Mouse (Mus musculus): ENCODE data around the gene Eddm3b. TPM values are rescaled to one million over a fixed set of nuclear protein-coding genes. Genes with fewer than 3 reads are reported as not detected.

Gene Eddm3b
- polyA plus RNA-seq, 1 experiment from 2014 or later: 0.07 TPM

DNA sequence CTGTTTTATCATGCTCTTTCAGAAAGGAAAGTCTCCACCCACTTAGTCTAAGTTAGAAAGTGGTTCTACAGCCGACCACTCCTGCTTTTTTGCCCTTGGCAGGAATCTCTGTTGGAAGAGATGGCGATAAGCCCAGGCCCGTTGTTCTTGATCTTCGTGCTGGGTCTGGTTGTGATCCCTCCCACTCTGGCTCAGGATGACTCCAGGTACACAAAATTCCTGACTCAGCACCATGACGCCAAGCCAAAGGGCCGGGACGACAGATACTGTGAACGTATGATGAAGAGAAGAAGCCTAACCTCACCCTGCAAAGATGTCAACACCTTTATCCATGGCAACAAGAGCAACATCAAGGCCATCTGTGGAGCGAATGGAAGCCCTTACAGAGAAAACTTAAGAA is 12.9 kb upstream of the Eddm3b start:
- WGBS (ENCODE audit: insufficient replicate concordance): 73% methylated on average over 9 of the region's 9 CpGs

DNA sequence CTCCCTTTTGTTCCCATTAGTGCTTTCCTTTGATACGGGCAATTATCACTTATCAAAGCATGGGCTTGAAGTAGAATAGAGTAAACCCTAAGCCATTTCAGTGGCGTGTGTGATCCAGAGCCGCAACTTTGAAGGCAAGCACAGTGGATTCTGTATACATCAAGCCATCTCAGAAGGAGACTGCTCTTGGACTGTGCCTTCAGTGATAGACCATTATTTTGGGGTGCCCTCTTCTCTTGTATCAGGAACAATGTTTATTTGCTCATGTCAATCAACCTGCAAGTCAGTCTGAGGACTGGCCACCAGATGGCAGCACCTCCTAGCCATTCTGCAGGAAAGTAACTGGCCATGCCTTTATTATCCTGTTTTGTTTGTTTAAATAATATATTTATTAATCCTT is 11.0 kb upstream of the Eddm3b start:
- TF ChIP-seq CTCF (IDR thresholded peaks at IDR 0.05; ENCODE audit: low read depth) (peak; percentile 93), EP300 (IDR thresholded peaks at IDR 0.05; ENCODE audit: low read depth) (no peak)
- Histone ChIP-seq H3K36me3 (replicated peaks; ENCODE audit: insufficient read depth, low read length) (0 out of 2 replicates have a peak, but pooled peaks cover 3% of the 10 kb centered on the region), H3K27me3 (ENCODE audit: insufficient read depth, low read length) (no peaks in the 10 kb centered on the region), H3K9me3 (ENCODE audit: low read length) (no peaks in the 10 kb centered on the region), H3K4me3 (ENCODE audit: low read depth, low read length) (no peak overlapping the region), H3K9ac (replicated peaks) (no peak overlapping the region), H3K27ac (ENCODE audit: low read depth) (no peak overlapping the region), H3K4me2 (ENCODE audit: low read depth, low read length) (no peak overlapping the region), H3K4me1 (ENCODE audit: insufficient read depth) (peaks cover 3% of the 10 kb centered on the region; the same call in 1 of the 2 replicates)
- DNase-seq (peak; percentile 85), ATAC-seq (no peak)
- 65% methylated on average over 3 of the region's 3 CpGs for WGBS (ENCODE audit: insufficient replicate concordance)

More for the DNA sequence above, 12.9 kb upstream of the Eddm3b start:
- H3K9ac ChIP-seq (replicated peaks): no peak overlapping the region
- no peak for ATAC-seq
- H3K27me3 ChIP-seq (ENCODE audit: insufficient read depth, low read length): no peaks in the 10 kb centered on the region
- DNase-seq: no peak
- H3K9me3 ChIP-seq (ENCODE audit: low read length): no peaks in the 10 kb centered on the region
- H3K4me3 ChIP-seq (ENCODE audit: low read depth, low read length): no peak overlapping the region
- H3K4me2 ChIP-seq (ENCODE audit: low read depth, low read length): no peak overlapping the region
- H3K4me1 ChIP-seq (ENCODE audit: insufficient read depth): no peaks in the 10 kb centered on the region; the same call in 1 of the 2 replicates
- TF ChIP-seq CTCF (IDR thresholded peaks at IDR 0.05; ENCODE audit: low read depth) (no peak), EP300 (IDR thresholded peaks at IDR 0.05; ENCODE audit: low read depth) (no peak)
- H3K27ac ChIP-seq (ENCODE audit: low read depth): no peak overlapping the region
- H3K36me3 ChIP-seq (replicated peaks; ENCODE audit: insufficient read depth, low read length): 0 out of 2 replicates have a peak, but pooled peaks cover 3% of the 10 kb centered on the region

DNA sequence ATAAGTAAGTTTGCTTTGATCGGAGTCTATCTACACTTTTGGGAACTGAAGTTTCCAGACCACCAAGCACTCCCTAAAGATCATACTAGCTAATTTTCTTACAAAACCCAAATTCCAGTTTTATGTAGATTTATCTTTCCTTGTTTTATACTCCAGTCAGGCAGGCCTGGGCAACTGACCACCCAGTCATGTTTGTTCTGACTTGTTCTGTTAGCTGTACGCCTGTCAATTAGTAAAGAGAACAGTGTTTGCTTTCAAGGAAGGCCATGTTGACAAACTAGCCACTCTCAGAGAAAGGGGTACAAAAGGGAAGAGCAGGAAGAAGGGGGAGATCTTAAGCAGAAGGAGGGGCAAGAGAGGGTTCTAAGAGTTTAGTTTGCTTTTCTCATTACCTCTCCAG is 9.9 kb upstream of the Eddm3b start:
- no peaks in the 10 kb centered on the region for H3K9me3 ChIP-seq (ENCODE audit: low read length)
- ATAC-seq: no peak
- H3K4me1 ChIP-seq (ENCODE audit: insufficient read depth): peaks cover 3% of the 10 kb centered on the region; the same call in 1 of the 2 replicates
- no peaks in the 10 kb centered on the region for H3K27me3 ChIP-seq (ENCODE audit: insufficient read depth, low read length)
- DNase-seq: no peak
- no peak overlapping the region for H3K9ac ChIP-seq (replicated peaks)
- TF ChIP-seq CTCF (IDR thresholded peaks at IDR 0.05; ENCODE audit: low read depth) (no peak), EP300 (IDR thresholded peaks at IDR 0.05; ENCODE audit: low read depth) (no peak)
- 0 out of 2 replicates have a peak overlapping the region, but pooled peaks have one; percentile 6 for H3K27ac ChIP-seq (ENCODE audit: low read depth)
- no peak overlapping the region for H3K4me3 ChIP-seq (ENCODE audit: low read depth, low read length)
- 0 out of 2 replicates have a peak, but pooled peaks cover 3% of the 10 kb centered on the region for H3K36me3 ChIP-seq (replicated peaks; ENCODE audit: insufficient read depth, low read length)
- H3K4me2 ChIP-seq (ENCODE audit: low read depth, low read length): no peak overlapping the region
- WGBS (ENCODE audit: insufficient replicate concordance): 67% methylated on average over 2 of the region's 2 CpGs

DNA sequence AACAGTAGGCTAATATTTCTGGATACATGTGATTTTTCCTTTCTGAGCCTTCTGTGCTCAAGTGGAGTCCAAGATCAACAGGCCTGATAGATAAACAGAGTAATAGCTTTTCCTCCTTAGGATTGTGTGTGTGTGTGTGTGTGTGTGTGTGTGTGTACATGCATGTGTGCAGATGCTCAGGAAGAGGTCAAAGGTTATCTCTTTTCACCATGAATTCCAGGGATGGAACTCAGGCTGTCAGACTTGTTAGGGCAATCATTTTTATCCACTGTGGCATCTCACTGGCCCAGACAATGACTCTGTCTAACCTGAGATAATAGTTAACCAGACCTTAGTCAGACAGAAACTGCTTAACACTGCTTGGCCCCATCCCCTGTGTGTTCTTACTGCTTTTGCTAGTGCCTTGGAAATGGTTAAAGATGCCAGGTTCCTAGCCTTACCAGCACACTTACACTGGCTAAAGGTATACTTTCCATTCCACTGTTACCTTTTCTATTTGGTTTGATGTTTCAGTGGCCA is 7.7 kb upstream of the Eddm3b start:
- TF ChIP-seq EP300 (IDR thresholded peaks at IDR 0.05; ENCODE audit: low read depth) (no peak), CTCF (IDR thresholded peaks at IDR 0.05; ENCODE audit: low read depth) (no peak)
- Histone ChIP-seq H3K36me3 (replicated peaks; ENCODE audit: insufficient read depth, low read length) (0 out of 2 replicates have a peak, but pooled peaks cover 3% of the 10 kb centered on the region), H3K4me2 (ENCODE audit: low read depth, low read length) (no peak overlapping the region), H3K4me3 (ENCODE audit: low read depth, low read length) (no peak overlapping the region), H3K4me1 (ENCODE audit: insufficient read depth) (peaks cover 3% of the 10 kb centered on the region; the same call in 1 of the 2 replicates), H3K27me3 (ENCODE audit: insufficient read depth, low read length) (no peaks in the 10 kb centered on the region), H3K9ac (replicated peaks) (no peak overlapping the region), H3K9me3 (ENCODE audit: low read length) (no peaks in the 10 kb centered on the region), H3K27ac (ENCODE audit: low read depth) (no peak overlapping the region)
- ATAC-seq (peak; percentile 45; the same call in 1 of the 2 replicates), DNase-seq (no peak)

DNA sequence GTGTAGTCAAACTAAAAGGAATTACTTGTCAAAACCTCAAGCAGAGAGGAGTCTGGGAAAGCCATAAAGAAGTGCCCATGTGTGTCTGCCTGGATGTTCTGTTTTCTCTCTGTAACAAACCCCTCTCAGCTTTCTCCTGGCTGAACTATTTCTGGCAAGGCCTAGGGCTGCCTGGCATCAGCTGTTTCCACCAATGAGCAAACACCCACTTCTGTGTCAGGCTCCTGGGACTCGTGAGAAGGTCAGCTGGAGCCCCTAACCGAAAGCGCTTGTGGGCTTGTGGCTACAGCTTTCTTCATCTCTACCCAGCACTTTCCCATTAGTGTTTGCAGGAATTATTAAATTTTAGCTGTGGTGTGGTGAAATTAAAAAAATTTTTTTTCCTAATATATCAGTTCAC is 2.3 kb upstream of the Eddm3b start:
- Histone ChIP-seq H3K36me3 (replicated peaks; ENCODE audit: insufficient read depth, low read length) (no peaks in the 10 kb centered on the region), H3K9ac (replicated peaks) (no peak overlapping the region), H3K4me3 (ENCODE audit: low read depth, low read length) (no peak overlapping the region), H3K27me3 (ENCODE audit: insufficient read depth, low read length) (no peaks in the 10 kb centered on the region), H3K4me1 (ENCODE audit: insufficient read depth) (no peaks in the 10 kb centered on the region), H3K4me2 (ENCODE audit: low read depth, low read length) (no peak overlapping the region), H3K9me3 (ENCODE audit: low read length) (no peaks in the 10 kb centered on the region), H3K27ac (ENCODE audit: low read depth) (no peak overlapping the region)
- TF ChIP-seq EP300 (IDR thresholded peaks at IDR 0.05; ENCODE audit: low read depth) (no peak), CTCF (IDR thresholded peaks at IDR 0.05; ENCODE audit: low read depth) (no peak)
- DNase-seq (no peak), ATAC-seq (no peak)
- 50% methylated on average over 3 of the region's 3 CpGs for WGBS (ENCODE audit: insufficient replicate concordance)

DNA sequence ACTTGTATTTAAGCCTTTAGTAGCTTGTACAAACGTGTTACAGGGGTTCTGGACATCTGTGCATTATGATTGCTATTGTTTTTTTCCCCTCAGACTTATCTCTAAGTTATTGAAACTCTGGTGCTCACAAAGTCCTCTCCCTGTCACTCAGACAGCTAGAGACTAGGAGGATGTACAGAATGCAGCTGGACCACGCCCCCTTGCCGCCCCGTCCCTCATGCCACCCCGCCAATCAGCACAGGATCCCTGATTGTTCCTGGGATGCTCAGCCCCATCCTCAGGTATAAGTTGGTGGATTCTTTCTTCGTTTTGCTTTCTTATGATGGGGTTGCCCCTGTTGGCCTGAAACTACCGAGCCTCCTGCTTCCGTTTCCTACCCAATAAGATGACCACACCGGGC is 750 bp upstream of the Eddm3b start:
- Histone ChIP-seq H3K36me3 (replicated peaks; ENCODE audit: insufficient read depth, low read length) (no peaks in the 10 kb centered on the region), H3K4me2 (ENCODE audit: low read depth, low read length) (no peak overlapping the region), H3K27me3 (ENCODE audit: insufficient read depth, low read length) (no peaks in the 10 kb centered on the region), H3K4me1 (ENCODE audit: insufficient read depth) (no peaks in the 10 kb centered on the region), H3K4me3 (ENCODE audit: low read depth, low read length) (no peak overlapping the region), H3K9me3 (ENCODE audit: low read length) (no peaks in the 10 kb centered on the region), H3K9ac (replicated peaks) (no peak overlapping the region), H3K27ac (ENCODE audit: low read depth) (no peak overlapping the region)
- WGBS (ENCODE audit: insufficient replicate concordance): 56% methylated on average over 9 of the region's 9 CpGs
- DNase-seq (no peak), ATAC-seq (no peak)
- TF ChIP-seq CTCF (IDR thresholded peaks at IDR 0.05; ENCODE audit: low read depth) (no peak), EP300 (IDR thresholded peaks at IDR 0.05; ENCODE audit: low read depth) (no peak)

All from liver, postnatal 0 days (tissue).